In genomic region chr7:109082269-109083112, GRCm38 (mm10) we compare ENCODE assay signal across 8 mouse cellular contexts. TPM values are rescaled to one million over a fixed set of nuclear protein-coding genes. Genes with fewer than 3 reads are reported as not detected.
A peak's percentile ranks its signal among the peaks of the same experiment; 100 is the strongest.
DNase-seq lines count a peak whose midpoint lies in the region; ATAC-seq and TF ChIP-seq lines count a peak whose summit lies in the region.

No protein-coding gene starts in this region.

- 22% methylated on average over 12 of the region's 12 CpGs for WGBS in embryonic facial prominence, embryonic 12.5 days
- WGBS in hindbrain, embryonic 10.5 days = 25% methylated on average over 12 of the region's 12 CpGs
- WGBS in liver, adult 2 months = 26% methylated on average over 12 of the region's 12 CpGs
- 21% methylated on average over 12 of the region's 12 CpGs for WGBS in neural tube, embryonic 14.5 days

- no peaks in the 10 kb centered on the region for H3K9me3 ChIP-seq in embryonic facial prominence, embryonic 12.5 days
- no peaks in the 10 kb centered on the region for H3K9me3 ChIP-seq in hindbrain, embryonic 10.5 days
- no peaks in the 10 kb centered on the region for H3K9me3 ChIP-seq in neural tube, embryonic 14.5 days (ENCODE audit: control insufficient read depth, low read length)

- no peak for TF ChIP-seq POLR2A in liver, adult 2 months (IDR thresholded peaks at IDR 0.05; ENCODE audit: extremely low read depth, insufficient read depth, low read length)

- H3K27me3 ChIP-seq in embryonic facial prominence, embryonic 12.5 days = peaks cover 17% of the 10 kb centered on the region; the same call in 1 of the 2 replicates
- H3K27me3 ChIP-seq in hindbrain, embryonic 10.5 days (ENCODE audit: insufficient read depth, poor library complexity, severe bottlenecking) = peaks cover 10% of the 10 kb centered on the region; the same call in 1 of the 2 replicates
- H3K27me3 ChIP-seq in liver, adult 2 months (ENCODE audit: control insufficient read depth, insufficient read depth, low read length) = no peaks in the 10 kb centered on the region
- no peaks in the 10 kb centered on the region for H3K27me3 ChIP-seq in neural tube, embryonic 14.5 days (ENCODE audit: control insufficient read depth, insufficient read depth, low read length)

- no peaks in the 10 kb centered on the region for H3K79me2 ChIP-seq in liver, adult 2 months (ENCODE audit: control insufficient read depth, insufficient read depth, low read length)

- H3K4me2 ChIP-seq in embryonic facial prominence, embryonic 12.5 days (replicated peaks) = peak overlapping the region; percentile 62
- H3K4me2 ChIP-seq in neural tube, embryonic 14.5 days (ENCODE audit: low read depth, low read length) = peak overlapping the region; percentile 56

- peak overlapping the region; percentile 57 for H3K4me3 ChIP-seq in embryonic facial prominence, embryonic 12.5 days
- H3K4me3 ChIP-seq in hindbrain, embryonic 10.5 days = peak overlapping the region; percentile 74
- peak overlapping the region; percentile 36; the same call in 1 of the 2 replicates for H3K4me3 ChIP-seq in liver, adult 2 months (ENCODE audit: insufficient read depth, low read depth, low read length)
- H3K4me3 ChIP-seq in neural tube, embryonic 14.5 days (ENCODE audit: low read depth, low read length) = peak overlapping the region; percentile 86

- ATAC-seq in embryonic facial prominence, embryonic 12.5 days (ENCODE audit: insufficient number of reproducible peaks, insufficient read depth, low FRiP score, low TSS enrichment) = no peak
- no peak for ATAC-seq in neural tube, embryonic 14.5 days (ENCODE audit: low read depth)

- peak; percentile 35 for DNase-seq in thymus, postnatal 4 days
- no peak for DNase-seq in thymus, adult 18-20 months
- DNase-seq in hindbrain, embryonic 10.5 days (ENCODE audit: low spot score) = peak; percentile 47
- peak; percentile 12 for DNase-seq in liver, adult 2 months (ENCODE audit: extremely low read depth, low read depth, low spot score)
- no peak for DNase-seq in spleen, postnatal 36 days (ENCODE audit: low spot score in 2 of 2)
- no peak for DNase-seq in MN1 (ENCODE audit: low spot score)

- peak overlapping the region; percentile 47 for H3K9ac ChIP-seq in embryonic facial prominence, embryonic 12.5 days
- no peak overlapping the region for H3K9ac ChIP-seq in liver, adult 2 months (ENCODE audit: low read depth, low read length)
- H3K9ac ChIP-seq in neural tube, embryonic 14.5 days (replicated peaks; ENCODE audit: low read depth, low read length) = peak overlapping the region; percentile 82

- no peak for TF ChIP-seq CTCF in liver, adult 2 months (IDR thresholded peaks at IDR 0.05; ENCODE audit: low read depth, low read length)

- H3K36me3 ChIP-seq in embryonic facial prominence, embryonic 12.5 days = no peaks in the 10 kb centered on the region
- 0 out of 2 replicates have a peak, but pooled peaks cover 4% of the 10 kb centered on the region for H3K36me3 ChIP-seq in hindbrain, embryonic 10.5 days
- no peaks in the 10 kb centered on the region for H3K36me3 ChIP-seq in liver, adult 2 months (ENCODE audit: control insufficient read depth, insufficient read depth, low read length)
- H3K36me3 ChIP-seq in neural tube, embryonic 14.5 days (ENCODE audit: control insufficient read depth, insufficient read depth, low read length) = no peaks in the 10 kb centered on the region

- H3K4me1 ChIP-seq in embryonic facial prominence, embryonic 12.5 days = no peaks in the 10 kb centered on the region
- H3K4me1 ChIP-seq in hindbrain, embryonic 10.5 days (replicated peaks) = peaks cover 18% of the 10 kb centered on the region
- H3K4me1 ChIP-seq in liver, adult 2 months (ENCODE audit: control insufficient read depth, insufficient read depth, low read length) = no peaks in the 10 kb centered on the region
- peaks cover 9% of the 10 kb centered on the region; the same call in 1 of the 2 replicates for H3K4me1 ChIP-seq in neural tube, embryonic 14.5 days (ENCODE audit: control insufficient read depth, insufficient read depth, low read length)

- H3K27ac ChIP-seq in embryonic facial prominence, embryonic 12.5 days = no peak overlapping the region
- peak overlapping the region; percentile 90 for H3K27ac ChIP-seq in hindbrain, embryonic 10.5 days
- H3K27ac ChIP-seq in liver, adult 2 months (replicated peaks; ENCODE audit: insufficient read depth, low read depth, low read length) = no peak overlapping the region
- no peak overlapping the region for H3K27ac ChIP-seq in neural tube, embryonic 14.5 days (ENCODE audit: low read depth, low read length)

RNA-seq across cellular contexts. Expression of gene Ric3, which starts 0.6 kb away (rescaled TPM):
- polyA plus RNA-seq in embryonic facial prominence, embryonic 12.5 days (2016; fragmentation: Nextera tagmentation; extraction: Ambion mirVana) = 5.3 and 6.4 TPM in 2 replicates
- 17.3 and 17.6 TPM in 2 replicates for polyA plus RNA-seq in hindbrain, embryonic 10.5 days (2016; fragmentation: Nextera tagmentation; extraction: Ambion mirVana)
- 0.92 and 1.3 TPM in 2 replicates for total RNA-seq in liver, adult 2 months (2014; rRNA removed)
- 0.10 and 0.17 TPM in 2 replicates for polyA plus RNA-seq in liver, adult 2 months (2012; rRNA removed)
- 34.6 and 35.2 TPM in 2 replicates for polyA plus RNA-seq in neural tube, embryonic 14.5 days (2014; fragmentation: Nextera tagmentation; extraction: Ambion mirVana)

Comparison
In these comparisons a context has a peak if more than half of its experiments do, and no peak if none do; other contexts are left out.
1. DNase-seq: peak in thymus, postnatal 4 days (single experiment), hindbrain, embryonic 10.5 days (single experiment) and liver, adult 2 months (single experiment); none in thymus, adult 18-20 months (0 of 2), spleen, postnatal 36 days (0 of 2) and MN1 (single experiment).
2. H3K4me3 ChIP-seq: peak in every context shown above with its lines; median percentile 86 in neural tube, embryonic 14.5 days; 74 in hindbrain, embryonic 10.5 days; 57 in embryonic facial prominence, embryonic 12.5 days; 36 in liver, adult 2 months.